Mouse (Mus musculus): Measurements from ENCODE around the gene Fam71a. TPM values are rescaled to one million over a fixed set of nuclear protein-coding genes. Genes with fewer than 3 reads are reported as not detected.

Gene Fam71a
- polyA plus RNA-seq, 2 experiments = not detected

DNA sequence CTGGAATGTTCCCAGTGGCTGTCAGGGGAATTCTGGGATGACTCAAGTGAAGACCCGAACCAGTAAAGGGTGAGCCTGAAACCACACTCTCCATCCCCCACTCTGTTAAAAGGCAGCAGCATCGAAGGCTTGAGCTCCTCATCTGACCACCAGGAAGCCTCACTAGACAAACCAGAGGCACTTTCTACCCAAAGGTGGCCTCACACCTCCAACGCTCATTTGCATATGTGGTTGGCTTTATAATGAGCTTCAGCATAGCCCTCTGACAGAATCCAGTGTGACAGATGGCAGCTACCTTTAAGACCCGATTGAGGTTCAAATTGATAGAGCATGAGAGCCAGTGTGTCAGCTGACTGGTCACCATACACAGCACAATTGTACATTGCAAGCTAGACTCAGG is 40.3 kb downstream of the Fam71a start:
- Histone ChIP-seq H3K9me3 (ENCODE audit: control insufficient read depth, low read length) (no peaks in the 10 kb centered on the region), H3K9ac (ENCODE audit: low read depth, low read length, severe bottlenecking) (no peak overlapping the region), H3K36me3 (ENCODE audit: control insufficient read depth, insufficient read depth, low read length) (no peaks in the 10 kb centered on the region), H3K4me3 (replicated peaks; ENCODE audit: low read length) (no peak overlapping the region), H3K4me1 (ENCODE audit: control insufficient read depth, insufficient read depth, low read length) (no peaks in the 10 kb centered on the region), H3K27me3 (ENCODE audit: control insufficient read depth, insufficient read depth, low read length) (no peaks in the 10 kb centered on the region), H3K27ac (replicated peaks; ENCODE audit: low read depth, low read length) (no peak overlapping the region), H3K4me2 (replicated peaks; ENCODE audit: low read depth, low read length, severe bottlenecking) (no peak overlapping the region)
- ATAC-seq (ENCODE audit: low FRiP score, low read depth) (no peak), DNase-seq (ENCODE audit: low spot score) (no peak)
- no peak for TF ChIP-seq POLR2A (IDR thresholded peaks at IDR 0.05; ENCODE audit: borderline replicate concordance, extremely low read depth, insufficient read depth, insufficient read length)
- WGBS = 70% methylated on average over 4 of the region's 4 CpGs

DNA sequence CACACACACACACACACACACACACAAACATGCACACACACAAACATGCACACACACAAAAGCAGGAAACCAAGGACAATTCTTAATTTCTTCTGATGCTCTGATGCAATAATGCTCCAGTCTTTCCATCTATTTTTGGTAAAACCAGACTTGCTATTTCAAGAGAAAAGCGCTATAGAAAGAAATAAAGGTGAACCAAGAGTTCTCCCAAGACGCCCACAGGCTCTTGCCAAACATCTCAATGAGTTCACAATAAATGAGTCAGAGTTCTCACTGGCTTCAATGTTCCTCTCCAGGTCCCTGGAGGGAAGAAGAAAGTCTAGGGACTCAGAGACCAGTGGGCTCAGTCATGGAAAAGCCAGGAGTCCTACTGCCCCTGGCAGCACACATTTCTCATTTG is 40.9 kb downstream of the Fam71a start:
- ATAC-seq (ENCODE audit: low FRiP score, low read depth) (no peak), DNase-seq (ENCODE audit: low spot score) (no peak)
- Histone ChIP-seq H3K9ac (ENCODE audit: low read depth, low read length, severe bottlenecking) (no peak overlapping the region), H3K27me3 (ENCODE audit: control insufficient read depth, insufficient read depth, low read length) (no peaks in the 10 kb centered on the region), H3K36me3 (ENCODE audit: control insufficient read depth, insufficient read depth, low read length) (no peaks in the 10 kb centered on the region), H3K9me3 (ENCODE audit: control insufficient read depth, low read length) (no peaks in the 10 kb centered on the region), H3K27ac (replicated peaks; ENCODE audit: low read depth, low read length) (no peak overlapping the region), H3K4me3 (replicated peaks; ENCODE audit: low read length) (no peak overlapping the region), H3K4me2 (replicated peaks; ENCODE audit: low read depth, low read length, severe bottlenecking) (no peak overlapping the region), H3K4me1 (ENCODE audit: control insufficient read depth, insufficient read depth, low read length) (no peaks in the 10 kb centered on the region)
- 72% methylated on average over 2 of the region's 2 CpGs for WGBS
- no peak for TF ChIP-seq POLR2A (IDR thresholded peaks at IDR 0.05; ENCODE audit: borderline replicate concordance, extremely low read depth, insufficient read depth, insufficient read length)

DNA sequence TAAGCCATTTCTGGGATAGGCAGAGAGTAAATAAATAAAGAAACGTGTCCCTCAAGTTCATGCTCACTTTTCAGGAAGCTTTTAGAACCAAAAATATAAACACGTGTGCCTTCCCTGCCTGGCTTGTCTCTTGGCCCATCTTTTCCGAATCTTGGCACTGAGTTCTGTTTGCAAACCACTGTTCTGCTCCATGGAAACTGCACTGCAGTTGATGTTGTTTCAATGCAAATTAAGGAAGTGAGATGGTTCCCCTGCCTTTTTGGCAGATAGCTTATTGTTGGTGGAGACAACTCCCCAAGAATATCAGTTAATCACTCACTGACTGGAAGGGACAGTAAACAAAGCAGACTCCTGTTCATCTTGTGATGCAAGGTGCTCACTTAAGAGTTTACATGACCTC is 41.9 kb downstream of the Fam71a start:
- Histone ChIP-seq H3K4me1 (ENCODE audit: control insufficient read depth, insufficient read depth, low read length) (no peaks in the 10 kb centered on the region), H3K27ac (replicated peaks; ENCODE audit: low read depth, low read length) (no peak overlapping the region), H3K9ac (ENCODE audit: low read depth, low read length, severe bottlenecking) (no peak overlapping the region), H3K4me3 (replicated peaks; ENCODE audit: low read length) (no peak overlapping the region), H3K27me3 (ENCODE audit: control insufficient read depth, insufficient read depth, low read length) (no peaks in the 10 kb centered on the region), H3K36me3 (ENCODE audit: control insufficient read depth, insufficient read depth, low read length) (no peaks in the 10 kb centered on the region), H3K9me3 (ENCODE audit: control insufficient read depth, low read length) (no peaks in the 10 kb centered on the region), H3K4me2 (replicated peaks; ENCODE audit: low read depth, low read length, severe bottlenecking) (no peak overlapping the region)
- 78% methylated on average over 3 of the region's 3 CpGs for WGBS
- no peak for TF ChIP-seq POLR2A (IDR thresholded peaks at IDR 0.05; ENCODE audit: borderline replicate concordance, extremely low read depth, insufficient read depth, insufficient read length)
- no peak for DNase-seq (ENCODE audit: low spot score)
- ATAC-seq (ENCODE audit: low FRiP score, low read depth) = no peak

DNA sequence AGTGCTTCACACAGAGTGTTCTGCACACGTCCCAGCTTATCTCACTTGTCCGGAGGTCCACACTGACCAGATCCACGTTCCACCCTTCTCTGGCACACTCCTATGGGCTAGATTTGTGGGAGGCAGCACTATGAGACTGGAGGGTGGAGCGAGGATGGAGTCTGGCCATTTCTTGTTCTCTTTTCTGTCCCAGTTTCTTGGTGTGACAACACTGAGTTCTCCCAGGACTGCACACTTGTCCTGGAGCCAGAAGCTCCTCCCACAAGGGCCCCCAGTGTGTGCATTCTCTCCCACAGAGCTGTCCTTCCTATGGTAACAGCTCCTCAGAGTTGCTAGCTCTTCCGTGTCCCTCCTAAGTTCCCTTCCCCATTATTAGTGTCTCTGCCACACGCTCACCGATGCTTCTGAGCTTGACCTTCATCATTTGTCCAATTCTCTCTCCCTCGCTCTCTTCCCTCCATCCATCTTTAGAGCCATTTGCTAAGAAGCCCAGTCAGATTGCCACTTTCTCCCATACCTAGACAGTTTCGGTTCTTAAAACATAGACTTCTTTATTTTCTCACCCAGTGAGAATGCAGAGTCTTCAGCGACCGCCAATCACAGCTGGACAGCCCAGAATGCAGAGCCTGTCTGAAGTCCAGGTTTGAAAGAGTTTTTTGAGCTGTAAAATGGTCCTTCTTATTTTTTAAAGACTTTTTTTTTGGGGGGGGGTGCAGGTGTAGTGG is 48.9 kb downstream of the Fam71a start:
- Histone ChIP-seq H3K4me1 (ENCODE audit: control insufficient read depth, insufficient read depth, low read length) (no peaks in the 10 kb centered on the region), H3K9ac (ENCODE audit: low read depth, low read length, severe bottlenecking) (no peak overlapping the region), H3K4me2 (replicated peaks; ENCODE audit: low read depth, low read length, severe bottlenecking) (no peak overlapping the region), H3K36me3 (ENCODE audit: control insufficient read depth, insufficient read depth, low read length) (no peaks in the 10 kb centered on the region), H3K27ac (replicated peaks; ENCODE audit: low read depth, low read length) (no peak overlapping the region), H3K4me3 (replicated peaks; ENCODE audit: low read length) (no peak overlapping the region), H3K27me3 (ENCODE audit: control insufficient read depth, insufficient read depth, low read length) (no peaks in the 10 kb centered on the region), H3K9me3 (ENCODE audit: control insufficient read depth, low read length) (no peaks in the 10 kb centered on the region)
- DNase-seq (ENCODE audit: low spot score) (no peak), ATAC-seq (ENCODE audit: low FRiP score, low read depth) (no peak)
- 88% methylated on average over 11 of the region's 11 CpGs for WGBS
- no peak for TF ChIP-seq POLR2A (IDR thresholded peaks at IDR 0.05; ENCODE audit: borderline replicate concordance, extremely low read depth, insufficient read depth, insufficient read length)

DNA sequence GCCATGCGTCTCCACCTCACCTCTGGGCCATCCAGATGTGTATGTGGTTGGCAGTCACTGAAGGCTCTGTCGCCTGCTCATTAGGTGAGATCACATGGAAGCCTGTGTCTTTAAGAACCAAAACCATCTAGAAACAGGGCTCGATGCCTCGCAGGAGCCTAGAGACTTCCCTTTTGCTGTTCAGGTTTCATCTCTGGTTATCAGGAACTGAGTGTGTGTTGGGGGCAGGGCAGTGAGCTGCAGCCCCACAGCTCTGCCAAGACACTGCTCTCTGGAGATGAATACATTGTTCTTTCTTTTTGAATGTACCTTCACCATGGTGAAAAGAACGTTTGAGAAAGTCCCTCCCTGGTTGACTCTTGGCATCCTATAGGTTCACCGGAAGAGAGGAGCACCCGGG is 49.7 kb downstream of the Fam71a start:
- no peak for TF ChIP-seq POLR2A (IDR thresholded peaks at IDR 0.05; ENCODE audit: borderline replicate concordance, extremely low read depth, insufficient read depth, insufficient read length)
- H3K4me2 ChIP-seq (replicated peaks; ENCODE audit: low read depth, low read length, severe bottlenecking) = no peak overlapping the region
- no peaks in the 10 kb centered on the region for H3K9me3 ChIP-seq (ENCODE audit: control insufficient read depth, low read length)
- H3K36me3 ChIP-seq (ENCODE audit: control insufficient read depth, insufficient read depth, low read length) = no peaks in the 10 kb centered on the region
- H3K9ac ChIP-seq (ENCODE audit: low read depth, low read length, severe bottlenecking) = no peak overlapping the region
- H3K27ac ChIP-seq (replicated peaks; ENCODE audit: low read depth, low read length) = no peak overlapping the region
- DNase-seq (ENCODE audit: low spot score) = no peak
- no peaks in the 10 kb centered on the region for H3K27me3 ChIP-seq (ENCODE audit: control insufficient read depth, insufficient read depth, low read length)
- H3K4me3 ChIP-seq (replicated peaks; ENCODE audit: low read length) = no peak overlapping the region
- no peak for ATAC-seq (ENCODE audit: low FRiP score, low read depth)
- 71% methylated on average over 7 of the region's 7 CpGs for WGBS
- H3K4me1 ChIP-seq (ENCODE audit: control insufficient read depth, insufficient read depth, low read length) = no peaks in the 10 kb centered on the region

Other genes with a start within 250 kb of the Fam71a start
- gene Angel2, start 239.7 kb downstream of the Fam71a start, polyA plus RNA-seq (2012; rRNA removed) = 47.2 and 48.8 TPM in 2 replicates
- 44.9 and 47.6 TPM in 2 replicates for gene Angel2, start 239.7 kb downstream of the Fam71a start, polyA plus RNA-seq (2014; fragmentation: Nextera tagmentation; extraction: Ambion mirVana)
- 39.7 and 40.1 TPM in 2 replicates for gene Vash2, start 185.5 kb downstream of the Fam71a start, polyA plus RNA-seq (2012; rRNA removed)
- 64.7 and 66.9 TPM in 2 replicates for gene Vash2, start 185.5 kb downstream of the Fam71a start, polyA plus RNA-seq (2014; fragmentation: Nextera tagmentation; extraction: Ambion mirVana)
- gene Flvcr1, start 138.7 kb downstream of the Fam71a start, polyA plus RNA-seq (2012; rRNA removed) = 15.0 and 18.3 TPM in 2 replicates
- 7.6 and 7.8 TPM in 2 replicates for gene Flvcr1, start 138.7 kb downstream of the Fam71a start, polyA plus RNA-seq (2014; fragmentation: Nextera tagmentation; extraction: Ambion mirVana)
- not detected in 2 replicates for gene Spata45, start 128.2 kb downstream of the Fam71a start, polyA plus RNA-seq (2012; rRNA removed)
- not detected in 2 replicates for gene Spata45, start 128.2 kb downstream of the Fam71a start, polyA plus RNA-seq (2014; fragmentation: Nextera tagmentation; extraction: Ambion mirVana)
- gene Tatdn3, start 101.9 kb downstream of the Fam71a start, polyA plus RNA-seq (2012; rRNA removed) = 25.9 and 27.8 TPM in 2 replicates
- gene Tatdn3, start 101.9 kb downstream of the Fam71a start, polyA plus RNA-seq (2014; fragmentation: Nextera tagmentation; extraction: Ambion mirVana) = 15.7 and 17.2 TPM in 2 replicates
- 15.4 and 17.2 TPM in 2 replicates for gene Nsl1, start 101.8 kb downstream of the Fam71a start, polyA plus RNA-seq (2012; rRNA removed)
- 11.6 and 13.9 TPM in 2 replicates for gene Nsl1, start 101.8 kb downstream of the Fam71a start, polyA plus RNA-seq (2014; fragmentation: Nextera tagmentation; extraction: Ambion mirVana)
- 16.1 and 16.5 TPM in 2 replicates for gene Batf3, start 67.0 kb downstream of the Fam71a start, polyA plus RNA-seq (2012; rRNA removed)
- gene Batf3, start 67.0 kb downstream of the Fam71a start, polyA plus RNA-seq (2014; fragmentation: Nextera tagmentation; extraction: Ambion mirVana) = 11.2 and 14.9 TPM in 2 replicates
- 4.4 and 5.0 TPM in 2 replicates for gene Atf3, start 53.2 kb upstream of the Fam71a start, polyA plus RNA-seq (2012; rRNA removed)
- 5.6 and 5.9 TPM in 2 replicates for gene Atf3, start 53.2 kb upstream of the Fam71a start, polyA plus RNA-seq (2014; fragmentation: Nextera tagmentation; extraction: Ambion mirVana)
- 144 and 150 TPM in 2 replicates for gene Nenf, start 153.4 kb upstream of the Fam71a start, polyA plus RNA-seq (2012; rRNA removed)
- 149 and 152 TPM in 2 replicates for gene Nenf, start 153.4 kb upstream of the Fam71a start, polyA plus RNA-seq (2014; fragmentation: Nextera tagmentation; extraction: Ambion mirVana)
- gene Tmem206, start 161.1 kb upstream of the Fam71a start, polyA plus RNA-seq (2012; rRNA removed) = 14.5 and 15.1 TPM in 2 replicates
- gene Tmem206, start 161.1 kb upstream of the Fam71a start, polyA plus RNA-seq (2014; fragmentation: Nextera tagmentation; extraction: Ambion mirVana) = 16.7 and 21.3 TPM in 2 replicates
- 39.4 and 40.1 TPM in 2 replicates for gene Ppp2r5a, start 238.5 kb upstream of the Fam71a start, polyA plus RNA-seq (2012; rRNA removed)
- 30.3 and 34.1 TPM in 2 replicates for gene Ppp2r5a, start 238.5 kb upstream of the Fam71a start, polyA plus RNA-seq (2014; fragmentation: Nextera tagmentation; extraction: Ambion mirVana)